Comparison of ENCODE assay signal across 9 mouse cellular contexts in genomic region chr9:29661468-29662145, GRCm38 (mm10).
DNase-seq lines count a peak whose midpoint lies in the region; ATAC-seq lines count a peak whose summit lies in the region.
"Had no signal": no experiment of that assay in that cellular context is flagged by ENCODE, and none has a peak within 500 bp of the region (broad histone marks: within the 10 kb centered on the region; RNA-seq: fewer than 3 reads in every experiment).

No protein-coding gene starts in this region.

- intact Hi-C loops in gastrocnemius, postnatal 14 days (cut with DNase I; ENCODE audit: low total_unique reads): loop anchor here (5.0 to 10.0 kb wide), 2 partner anchors 483 to 601 kb away; no protein-coding TSS in a partner anchor
- intact Hi-C loops in gastrocnemius, postnatal 36 days (cut with DNase I): loop anchor here (2.0 to 5.0 kb wide), 3 partner anchors 339 to 607 kb away; no protein-coding TSS in a partner anchor

- no peak overlapping the region for H3K27ac ChIP-seq in forebrain, embryonic 14.5 days (ENCODE audit: low read depth, low read length)
- peak overlapping the region; percentile 64; the same call in 1 of the 2 replicates for H3K27ac ChIP-seq in midbrain, embryonic 14.5 days (replicated peaks; ENCODE audit: low read depth, low read length)
- H3K27ac ChIP-seq: stomach, embryonic 15.5 days had no signal

- H3K4me2 ChIP-seq in forebrain, embryonic 14.5 days (ENCODE audit: low read length): no peak overlapping the region
- no peak overlapping the region for H3K4me2 ChIP-seq in midbrain, embryonic 14.5 days (ENCODE audit: low read length)
- H3K4me2 ChIP-seq: stomach, embryonic 15.5 days had no signal

- peak; percentile 68 for ATAC-seq in forebrain, embryonic 14.5 days
- peak; percentile 68; the same call in 1 of the 2 replicates for ATAC-seq in midbrain, embryonic 14.5 days (ENCODE audit: low FRiP score, low TSS enrichment)

- H3K36me3 ChIP-seq in forebrain, embryonic 14.5 days (ENCODE audit: control insufficient read depth, insufficient read depth, low read length): no peaks in the 10 kb centered on the region
- H3K36me3 ChIP-seq in midbrain, embryonic 14.5 days (ENCODE audit: control insufficient read depth, insufficient read depth, low read length): no peaks in the 10 kb centered on the region
- H3K36me3 ChIP-seq: stomach, embryonic 15.5 days had no signal

- H3K9ac ChIP-seq in forebrain, embryonic 14.5 days (ENCODE audit: low read length): no peak overlapping the region
- H3K9ac ChIP-seq in midbrain, embryonic 14.5 days (replicated peaks; ENCODE audit: low read length): no peak overlapping the region
- H3K9ac ChIP-seq: stomach, embryonic 15.5 days had no signal

- WGBS in forebrain, embryonic 14.5 days: 13% methylated on average over 3 of the region's 3 CpGs
- WGBS in midbrain, embryonic 14.5 days: 15% methylated on average over 3 of the region's 3 CpGs

- H3K4me1 ChIP-seq in forebrain, embryonic 14.5 days (ENCODE audit: control insufficient read depth, insufficient read depth, low read length): peaks cover 11% of the 10 kb centered on the region; the same call in 1 of the 2 replicates
- H3K4me1 ChIP-seq in midbrain, embryonic 14.5 days (ENCODE audit: control insufficient read depth, insufficient read depth, low read length): peaks cover 23% of the 10 kb centered on the region
- H3K4me1 ChIP-seq: stomach, embryonic 15.5 days had no signal

- H3K27me3 ChIP-seq in forebrain, embryonic 14.5 days (replicated peaks; ENCODE audit: control insufficient read depth, insufficient read depth, low read length): no peaks in the 10 kb centered on the region
- H3K27me3 ChIP-seq in midbrain, embryonic 14.5 days (ENCODE audit: control insufficient read depth, insufficient read depth, low read length): no peaks in the 10 kb centered on the region
- H3K27me3 ChIP-seq: stomach, embryonic 15.5 days had no signal

- peak; percentile 23 for DNase-seq in gastrocnemius, postnatal 14 days
- DNase-seq in gastrocnemius, postnatal 36 days: no peak
- DNase-seq in A20 (ENCODE audit: low read depth, low spot score): peak; percentile 3
- peak; percentile 47 for DNase-seq in brain, embryonic 18.5 days (ENCODE audit: low read depth, low spot score)
- DNase-seq in forebrain, embryonic 14.5 days (ENCODE audit: low spot score): peak; percentile 81
- DNase-seq in kidney, postnatal 36 days: peak; percentile 26 to 67
- DNase-seq in midbrain, embryonic 14.5 days: peak; percentile 85
- no peak for DNase-seq in spleen, postnatal 36 days (ENCODE audit: low spot score in 2 of 2)

- H3K4me3 ChIP-seq in forebrain, embryonic 14.5 days (ENCODE audit: low read depth, low read length): no peak overlapping the region
- H3K4me3 ChIP-seq in midbrain, embryonic 14.5 days (replicated peaks; ENCODE audit: low read depth, low read length): no peak overlapping the region
- H3K4me3 ChIP-seq: stomach, embryonic 15.5 days had no signal

- H3K9me3 ChIP-seq in forebrain, embryonic 14.5 days (replicated peaks; ENCODE audit: control insufficient read depth, low read length): no peaks in the 10 kb centered on the region
- no peaks in the 10 kb centered on the region for H3K9me3 ChIP-seq in midbrain, embryonic 14.5 days (ENCODE audit: control insufficient read depth, low read length)
- H3K9me3 ChIP-seq: stomach, embryonic 15.5 days had no signal

Comparison
In these comparisons a context has a peak if more than half of its experiments do, and no peak if none do; other contexts are left out.
1. DNase-seq: peak in gastrocnemius, postnatal 14 days (single experiment), A20 (single experiment), brain, embryonic 18.5 days (single experiment), forebrain, embryonic 14.5 days (single experiment), kidney, postnatal 36 days (2 of 2) and midbrain, embryonic 14.5 days (single experiment); none in gastrocnemius, postnatal 36 days (0 of 2) and spleen, postnatal 36 days (0 of 2).